Mouse (Mus musculus): ENCODE results near the gene Arid3a. TPM values are rescaled to one million over a fixed set of nuclear protein-coding genes. Genes with fewer than 3 reads are reported as not detected.

Arid3a gene
- polyA plus RNA-seq, 1 experiment from 2014 or later, result 3.2 TPM

- Histone ChIP-seq H3K4me2 (no peak within 1 kb of the TSS), H3K36me3 (peaks cover 15% of the 10 kb centered on the region; the same call in 1 of the 2 replicates), H3K4me1 (replicated peaks) (peaks cover 31% of the 10 kb centered on the region), H3K9me3 (no peaks in the 10 kb centered on the region), H3K9ac (no peak within 1 kb of the TSS), H3K27me3 (no peaks in the 10 kb centered on the region), H3K27ac (replicated peaks) (peak within 1 kb of the TSS; percentile 100), H3K4me3 (no peak within 1 kb of the TSS)
- ATAC-seq (ENCODE audit: low FRiP score, low read depth), result no peak
- WGBS, result 96% methylated on average over 4 of the region's 4 CpGs
Measured at GRCm38 (mm10) chr10:79910556-79910955, 16.3 kb upstream of the Arid3a start, which contains the start of gene Gm26602. Gene Gm26602 (plus strand): TSS chr10:79910856.

- Histone ChIP-seq H3K9ac (no peak overlapping the region), H3K36me3 (0 out of 2 replicates have a peak, but pooled peaks cover 7% of the 10 kb centered on the region), H3K4me2 (no peak overlapping the region), H3K9me3 (no peaks in the 10 kb centered on the region), H3K4me3 (no peak overlapping the region), H3K27ac (replicated peaks) (no peak overlapping the region), H3K4me1 (replicated peaks) (peaks cover 44% of the 10 kb centered on the region), H3K27me3 (no peaks in the 10 kb centered on the region; the same call in 1 of the 2 replicates)
- 68% methylated on average over 20 of the region's 20 CpGs for WGBS
- no peak for ATAC-seq (ENCODE audit: low FRiP score, low read depth)
Measured at GRCm38 (mm10) chr10:79912412-79912811, 14.4 kb upstream of the Arid3a start.

GRCm38 (mm10) chr10:79914131-79914947, 12.5 kb upstream of the Arid3a start:
- WGBS, result 70% methylated on average over 11 of the region's 11 CpGs
- no peak overlapping the region for H3K9ac ChIP-seq
- no peak overlapping the region for H3K4me3 ChIP-seq
- H3K27ac ChIP-seq (replicated peaks), result 0 out of 2 replicates have a peak overlapping the region, but pooled peaks have one; percentile 10
- ATAC-seq (ENCODE audit: low FRiP score, low read depth), result no peak
- peaks cover 19% of the 10 kb centered on the region for H3K27me3 ChIP-seq
- H3K4me1 ChIP-seq (replicated peaks), result peaks cover 49% of the 10 kb centered on the region
- H3K36me3 ChIP-seq, result 0 out of 2 replicates have a peak, but pooled peaks cover 7% of the 10 kb centered on the region
- H3K4me2 ChIP-seq, result no peak overlapping the region
- no peaks in the 10 kb centered on the region for H3K9me3 ChIP-seq

GRCm38 (mm10) chr10:79914948-79915596, 11.8 kb upstream of the Arid3a start:
- H3K4me1 ChIP-seq (replicated peaks), result peaks cover 45% of the 10 kb centered on the region
- WGBS, result 78% methylated on average over 7 of the region's 7 CpGs
- no peaks in the 10 kb centered on the region for H3K9me3 ChIP-seq
- H3K27ac ChIP-seq (replicated peaks), result no peak overlapping the region
- peaks cover 26% of the 10 kb centered on the region for H3K27me3 ChIP-seq
- H3K4me3 ChIP-seq, result no peak overlapping the region
- H3K36me3 ChIP-seq, result 0 out of 2 replicates have a peak, but pooled peaks cover 7% of the 10 kb centered on the region
- ATAC-seq (ENCODE audit: low FRiP score, low read depth), result no peak
- peak overlapping the region; percentile 79; the same call in 1 of the 2 replicates for H3K4me2 ChIP-seq
- H3K9ac ChIP-seq, result no peak overlapping the region

- no peak for ATAC-seq (ENCODE audit: low FRiP score, low read depth)
- Histone ChIP-seq H3K4me3 (peak overlapping the region; percentile 55), H3K4me2 (peak overlapping the region; percentile 79), H3K9ac (peak overlapping the region; percentile 84), H3K4me1 (replicated peaks) (peaks cover 52% of the 10 kb centered on the region), H3K27me3 (peaks cover 37% of the 10 kb centered on the region), H3K36me3 (0 out of 2 replicates have a peak, but pooled peaks cover 2% of the 10 kb centered on the region), H3K27ac (replicated peaks) (peak overlapping the region; percentile 75; the same call in 1 of the 2 replicates), H3K9me3 (no peaks in the 10 kb centered on the region)
- 6% methylated on average over 8 of the region's 8 CpGs for WGBS
Measured at GRCm38 (mm10) chr10:79916081-79916480, 10.8 kb upstream of the Arid3a start.

- Histone ChIP-seq H3K4me2 (peak within 1 kb of the TSS; percentile 79), H3K27me3 (peaks cover 44% of the 10 kb centered on the region), H3K9ac (peak within 1 kb of the TSS; percentile 84), H3K36me3 (no peaks in the 10 kb centered on the region), H3K27ac (replicated peaks) (peak within 1 kb of the TSS; percentile 75), H3K4me1 (replicated peaks) (peaks cover 60% of the 10 kb centered on the region), H3K4me3 (peak within 1 kb of the TSS; percentile 55), H3K9me3 (no peaks in the 10 kb centered on the region)
- WGBS, result 2% methylated on average over 42 of the region's 42 CpGs
- peak; percentile 81 for ATAC-seq (ENCODE audit: low FRiP score, low read depth)
Measured at GRCm38 (mm10) chr10:79916808-79917531, 9.9 kb upstream of the Arid3a start, which contains the start of gene Kiss1r. Gene Kiss1r (plus strand): TSS chr10:79916971.

- H3K4me2 ChIP-seq, result peak overlapping the region; percentile 79
- H3K27me3 ChIP-seq, result peaks cover 51% of the 10 kb centered on the region
- H3K9ac ChIP-seq, result peak overlapping the region; percentile 84; the same call in 1 of the 2 replicates
- WGBS, result 70% methylated on average over 5 of the region's 5 CpGs
- H3K9me3 ChIP-seq, result no peaks in the 10 kb centered on the region
- H3K4me1 ChIP-seq (replicated peaks), result peaks cover 60% of the 10 kb centered on the region
- no peaks in the 10 kb centered on the region for H3K36me3 ChIP-seq
- ATAC-seq (ENCODE audit: low FRiP score, low read depth), result no peak
- no peak overlapping the region for H3K27ac ChIP-seq (replicated peaks)
- peak overlapping the region; percentile 55 for H3K4me3 ChIP-seq
Measured at GRCm38 (mm10) chr10:79917532-79918100, 9.2 kb upstream of the Arid3a start.

GRCm38 (mm10) chr10:79918231-79919078, 8.4 kb upstream of the Arid3a start:
- no peak for ATAC-seq (ENCODE audit: low FRiP score, low read depth)
- no peak overlapping the region for H3K9ac ChIP-seq
- H3K9me3 ChIP-seq, result no peaks in the 10 kb centered on the region
- H3K27me3 ChIP-seq, result peaks cover 59% of the 10 kb centered on the region
- no peaks in the 10 kb centered on the region for H3K36me3 ChIP-seq
- peak overlapping the region; percentile 20; the same call in 1 of the 2 replicates for H3K4me2 ChIP-seq
- no peak overlapping the region for H3K27ac ChIP-seq (replicated peaks)
- peak overlapping the region; percentile 12; the same call in 1 of the 2 replicates for H3K4me3 ChIP-seq
- 4% methylated on average over 32 of the region's 35 CpGs for WGBS
- peaks cover 60% of the 10 kb centered on the region for H3K4me1 ChIP-seq (replicated peaks)

- ATAC-seq (ENCODE audit: low FRiP score, low read depth), result no peak
- Histone ChIP-seq H3K9ac (no peak overlapping the region), H3K4me1 (replicated peaks) (peaks cover 54% of the 10 kb centered on the region), H3K4me2 (no peak overlapping the region), H3K27me3 (peaks cover 67% of the 10 kb centered on the region), H3K36me3 (no peaks in the 10 kb centered on the region), H3K9me3 (no peaks in the 10 kb centered on the region), H3K27ac (replicated peaks) (no peak overlapping the region), H3K4me3 (0 out of 2 replicates have a peak overlapping the region, but pooled peaks have one; percentile 1)
- 4% methylated on average over 21 of the region's 21 CpGs for WGBS
Measured at GRCm38 (mm10) chr10:79919251-79919849, 7.5 kb upstream of the Arid3a start.

- H3K27ac ChIP-seq (replicated peaks), result no peak overlapping the region
- no peak overlapping the region for H3K9ac ChIP-seq
- 17% methylated on average over 26 of the region's 26 CpGs for WGBS
- H3K27me3 ChIP-seq, result peaks cover 67% of the 10 kb centered on the region
- ATAC-seq (ENCODE audit: low FRiP score, low read depth), result no peak
- no peaks in the 10 kb centered on the region for H3K36me3 ChIP-seq
- peak overlapping the region; percentile 33 for H3K4me3 ChIP-seq
- peak overlapping the region; percentile 53 for H3K4me2 ChIP-seq
- H3K4me1 ChIP-seq (replicated peaks), result peaks cover 44% of the 10 kb centered on the region
- no peaks in the 10 kb centered on the region for H3K9me3 ChIP-seq
Measured at GRCm38 (mm10) chr10:79920056-79920890, 6.6 kb upstream of the Arid3a start.
